Mouse (Mus musculus) midbrain, embryonic 12.5 days (tissue): ENCODE results near the gene Kif26b. TPM values are rescaled to one million over a fixed set of nuclear protein-coding genes. Genes with fewer than 3 reads are reported as not detected.

Source experiments
- ATAC-seq: fragments of 200-750 bp; cut with Nextera tagmentation; 2 replicates; pipeline ENCODE4 v1.8.0; 2017; ENCODE audit warnings: low read depth, moderate TSS enrichment, moderate library complexity; ENCODE audit not compliant: low FRiP score
- H3K27ac ChIP-seq: fragments of 300-500 bp; sonication (generic); replicated peaks from 2 replicates; pipeline ENCODE4 v1.5.1; 2016; ENCODE audit warnings: mild to moderate bottlenecking
- H3K27me3 ChIP-seq: fragments of 300-500 bp; sonication (generic); 2 replicates; pipeline ENCODE4 v1.6.1; 2016; ENCODE audit warnings: mild to moderate bottlenecking
- H3K36me3 ChIP-seq: fragments of 300-500 bp; sonication (generic); 2 replicates; pipeline ENCODE4 v1.6.1; 2016
- H3K4me1 ChIP-seq: fragments of 300-500 bp; sonication (generic); 2 replicates; pipeline ENCODE4 v1.6.1; 2016
- H3K4me2 ChIP-seq: fragments of 300-500 bp; sonication (generic); replicated peaks from 2 replicates; pipeline ENCODE4 v1.6.1; 2016; ENCODE audit warnings: mild to moderate bottlenecking, moderate library complexity
- H3K4me3 ChIP-seq: fragments of 300-500 bp; sonication (generic); 2 replicates; pipeline ENCODE4 v1.5.1; 2016; ENCODE audit warnings: mild to moderate bottlenecking
- H3K9ac ChIP-seq: fragments of 300-500 bp; sonication (generic); replicated peaks from 2 replicates; pipeline ENCODE4 v1.6.1; 2016; ENCODE audit warnings: mild to moderate bottlenecking, moderate library complexity
- H3K9me3 ChIP-seq: fragments of 300-500 bp; sonication (generic); 2 replicates; pipeline ENCODE4 v1.6.1; 2016; ENCODE audit warnings: mild to moderate bottlenecking
- WGBS: fragments of 180-500 bp; shearing (Covaris S2); methylation state at CpG from one replicate; pipeline ENCODE4 v1.1.7; 2016; 5-methylcytosine and 5-hydroxymethylcytosine counted together
- polyA plus RNA-seq: library from polyadenylated mRNA; unstranded; fragments of >200 nt; fragmentation: Nextera tagmentation; extraction: Ambion mirVana; gene quantifications from 2 replicates; pipeline ENCODE4 v1.2.1, GENCODE M21; 2016

Gene Kif26b
- polyA plus RNA-seq, 1 experiment from 2014 or later = 8.8 TPM

GRCm38 (mm10) chr1:178817476-178817875 lies 288.6 kb downstream of the Kif26b start:
- H3K4me2 ChIP-seq = no peak overlapping the region
- 81% methylated on average over 6 of the region's 6 CpGs for WGBS

GRCm38 (mm10) chr1:178819060-178819459 lies 290.1 kb downstream of the Kif26b start:
- 93% methylated on average over 7 of the region's 7 CpGs for WGBS
- no peak overlapping the region for H3K4me2 ChIP-seq
- no peaks in the 10 kb centered on the region for H3K9me3 ChIP-seq
- no peak overlapping the region for H3K27ac ChIP-seq
- no peak overlapping the region for H3K9ac ChIP-seq
- no peak overlapping the region for H3K4me3 ChIP-seq
- 0 out of 2 replicates have a peak, but pooled peaks cover 12% of the 10 kb centered on the region for H3K27me3 ChIP-seq
- H3K4me1 ChIP-seq = peaks cover 18% of the 10 kb centered on the region
- no peaks in the 10 kb centered on the region for H3K36me3 ChIP-seq
- no peak for ATAC-seq

More at GRCm38 (mm10) chr1:178817476-178817875, 288.6 kb downstream of the Kif26b start:
- no peak for ATAC-seq
- H3K27me3 ChIP-seq = 0 out of 2 replicates have a peak, but pooled peaks cover 9% of the 10 kb centered on the region
- H3K4me1 ChIP-seq = peaks cover 18% of the 10 kb centered on the region
- no peak overlapping the region for H3K9ac ChIP-seq
- H3K9me3 ChIP-seq = no peaks in the 10 kb centered on the region
- H3K27ac ChIP-seq = no peak overlapping the region
- no peaks in the 10 kb centered on the region for H3K36me3 ChIP-seq
- no peak overlapping the region for H3K4me3 ChIP-seq

GRCm38 (mm10) chr1:178820079-178820478 lies 291.2 kb downstream of the Kif26b start:
- no peak overlapping the region for H3K4me2 ChIP-seq
- WGBS = 89% methylated on average over 3 of the region's 3 CpGs
- H3K27me3 ChIP-seq = 0 out of 2 replicates have a peak, but pooled peaks cover 12% of the 10 kb centered on the region
- no peaks in the 10 kb centered on the region for H3K36me3 ChIP-seq
- ATAC-seq = no peak
- no peak overlapping the region for H3K27ac ChIP-seq
- no peak overlapping the region for H3K9ac ChIP-seq
- H3K4me3 ChIP-seq = no peak overlapping the region
- H3K9me3 ChIP-seq = no peaks in the 10 kb centered on the region
- peaks cover 15% of the 10 kb centered on the region for H3K4me1 ChIP-seq

- no peak overlapping the region for H3K4me3 ChIP-seq
- 75% methylated on average over 14 of the region's 14 CpGs for WGBS
- ATAC-seq = peak; percentile 84
- H3K27ac ChIP-seq = no peak overlapping the region
- 0 out of 2 replicates have a peak, but pooled peaks cover 12% of the 10 kb centered on the region for H3K27me3 ChIP-seq
- H3K36me3 ChIP-seq = no peaks in the 10 kb centered on the region
- H3K4me2 ChIP-seq = no peak overlapping the region
- no peaks in the 10 kb centered on the region for H3K9me3 ChIP-seq
- peaks cover 19% of the 10 kb centered on the region for H3K4me1 ChIP-seq
- no peak overlapping the region for H3K9ac ChIP-seq
Measured at GRCm38 (mm10) chr1:178820556-178821435, 291.9 kb downstream of the Kif26b start.

GRCm38 (mm10) chr1:178824871-178825270 lies 295.9 kb downstream of the Kif26b start:
- no peak for ATAC-seq
- Histone ChIP-seq H3K4me2 (no peak overlapping the region), H3K27ac (no peak overlapping the region), H3K36me3 (no peaks in the 10 kb centered on the region), H3K4me3 (no peak overlapping the region), H3K9me3 (no peaks in the 10 kb centered on the region), H3K27me3 (0 out of 2 replicates have a peak, but pooled peaks cover 12% of the 10 kb centered on the region), H3K9ac (no peak overlapping the region), H3K4me1 (peaks cover 18% of the 10 kb centered on the region)
- 60% methylated on average over 5 of the region's 5 CpGs for WGBS

GRCm38 (mm10) chr1:178827223-178827622 lies 298.3 kb downstream of the Kif26b start:
- H3K4me1 ChIP-seq = 0 out of 2 replicates have a peak, but pooled peaks cover 4% of the 10 kb centered on the region
- no peak for ATAC-seq
- H3K9ac ChIP-seq = no peak overlapping the region
- H3K9me3 ChIP-seq = no peaks in the 10 kb centered on the region
- 88% methylated on average over 3 of the region's 3 CpGs for WGBS
- no peak overlapping the region for H3K27ac ChIP-seq
- 0 out of 2 replicates have a peak, but pooled peaks cover 4% of the 10 kb centered on the region for H3K27me3 ChIP-seq
- no peak overlapping the region for H3K4me3 ChIP-seq
- no peaks in the 10 kb centered on the region for H3K36me3 ChIP-seq
- H3K4me2 ChIP-seq = no peak overlapping the region

GRCm38 (mm10) chr1:178829456-178829855 lies 300.5 kb downstream of the Kif26b start:
- no peaks in the 10 kb centered on the region for H3K27me3 ChIP-seq
- ATAC-seq = no peak
- no peak overlapping the region for H3K4me3 ChIP-seq
- H3K36me3 ChIP-seq = no peaks in the 10 kb centered on the region
- 73% methylated on average over 4 of the region's 4 CpGs for WGBS
- no peak overlapping the region for H3K27ac ChIP-seq
- H3K4me1 ChIP-seq = 0 out of 2 replicates have a peak, but pooled peaks cover 4% of the 10 kb centered on the region
- no peaks in the 10 kb centered on the region for H3K9me3 ChIP-seq
- H3K4me2 ChIP-seq = no peak overlapping the region
- no peak overlapping the region for H3K9ac ChIP-seq

- H3K27ac ChIP-seq = no peak overlapping the region
- H3K9me3 ChIP-seq = no peaks in the 10 kb centered on the region
- H3K36me3 ChIP-seq = no peaks in the 10 kb centered on the region
- WGBS = 79% methylated on average over 6 of the region's 6 CpGs
- H3K4me2 ChIP-seq = no peak overlapping the region
- H3K4me3 ChIP-seq = no peak overlapping the region
- ATAC-seq = no peak
- no peak overlapping the region for H3K9ac ChIP-seq
- H3K27me3 ChIP-seq = no peaks in the 10 kb centered on the region
- H3K4me1 ChIP-seq = no peaks in the 10 kb centered on the region
Measured at GRCm38 (mm10) chr1:178832571-178832970, 303.6 kb downstream of the Kif26b start.

- H3K27ac ChIP-seq = no peak overlapping the region
- no peak overlapping the region for H3K4me2 ChIP-seq
- H3K9me3 ChIP-seq = no peaks in the 10 kb centered on the region
- WGBS = 85% methylated on average over 9 of the region's 9 CpGs
- H3K4me3 ChIP-seq = no peak overlapping the region
- no peak overlapping the region for H3K9ac ChIP-seq
- H3K27me3 ChIP-seq = no peaks in the 10 kb centered on the region; the same call in 1 of the 2 replicates
- no peak for ATAC-seq
- H3K4me1 ChIP-seq = 0 out of 2 replicates have a peak, but pooled peaks cover 8% of the 10 kb centered on the region
- no peaks in the 10 kb centered on the region for H3K36me3 ChIP-seq
Measured at GRCm38 (mm10) chr1:178835805-178836204, 306.9 kb downstream of the Kif26b start.

- H3K36me3 ChIP-seq = no peaks in the 10 kb centered on the region
- H3K27me3 ChIP-seq = no peaks in the 10 kb centered on the region; the same call in 1 of the 2 replicates
- WGBS = 69% methylated on average over 1 of the region's 1 CpGs
- 0 out of 2 replicates have a peak, but pooled peaks cover 8% of the 10 kb centered on the region for H3K4me1 ChIP-seq
- H3K4me3 ChIP-seq = no peak overlapping the region
- no peaks in the 10 kb centered on the region for H3K9me3 ChIP-seq
- no peak overlapping the region for H3K4me2 ChIP-seq
- H3K9ac ChIP-seq = no peak overlapping the region
- H3K27ac ChIP-seq = no peak overlapping the region
- no peak for ATAC-seq
Measured at GRCm38 (mm10) chr1:178836998-178837397, 308.1 kb downstream of the Kif26b start.

- ATAC-seq = no peak
- H3K27me3 ChIP-seq = no peaks in the 10 kb centered on the region; the same call in 1 of the 2 replicates
- H3K4me2 ChIP-seq = no peak overlapping the region
- H3K4me3 ChIP-seq = no peak overlapping the region
- no peak overlapping the region for H3K27ac ChIP-seq
- H3K9ac ChIP-seq = no peak overlapping the region
- H3K36me3 ChIP-seq = no peaks in the 10 kb centered on the region
- no peaks in the 10 kb centered on the region for H3K9me3 ChIP-seq
- WGBS = 80% methylated on average over 10 of the region's 10 CpGs
- 0 out of 2 replicates have a peak, but pooled peaks cover 8% of the 10 kb centered on the region for H3K4me1 ChIP-seq
Measured at GRCm38 (mm10) chr1:178838696-178839320, 309.9 kb downstream of the Kif26b start.

GRCm38 (mm10) chr1:178840311-178840710 lies 311.4 kb downstream of the Kif26b start:
- H3K4me3 ChIP-seq = no peak overlapping the region

More at GRCm38 (mm10) chr1:178840311-178840710, 311.4 kb downstream of the Kif26b start:
- H3K4me1 ChIP-seq = 0 out of 2 replicates have a peak, but pooled peaks cover 8% of the 10 kb centered on the region
- ATAC-seq = no peak
- no peaks in the 10 kb centered on the region for H3K36me3 ChIP-seq
- whole genome bisulfite sequencing = 80% methylated on average over 7 of the region's 7 CpGs
- no peaks in the 10 kb centered on the region for H3K9me3 ChIP-seq
- no peak overlapping the region for H3K9ac ChIP-seq
- no peak overlapping the region for H3K4me2 ChIP-seq
- no peaks in the 10 kb centered on the region; the same call in 1 of the 2 replicates for H3K27me3 ChIP-seq
- no peak overlapping the region for H3K27ac ChIP-seq
